Mouse (Mus musculus): ENCODE results near the gene Gm6871. TPM values are rescaled to one million over a fixed set of nuclear protein-coding genes. Genes with fewer than 3 reads are reported as not detected.

Gm6871 gene
- total and polyA plus RNA-seq, 2 experiments = not detected

DNA sequence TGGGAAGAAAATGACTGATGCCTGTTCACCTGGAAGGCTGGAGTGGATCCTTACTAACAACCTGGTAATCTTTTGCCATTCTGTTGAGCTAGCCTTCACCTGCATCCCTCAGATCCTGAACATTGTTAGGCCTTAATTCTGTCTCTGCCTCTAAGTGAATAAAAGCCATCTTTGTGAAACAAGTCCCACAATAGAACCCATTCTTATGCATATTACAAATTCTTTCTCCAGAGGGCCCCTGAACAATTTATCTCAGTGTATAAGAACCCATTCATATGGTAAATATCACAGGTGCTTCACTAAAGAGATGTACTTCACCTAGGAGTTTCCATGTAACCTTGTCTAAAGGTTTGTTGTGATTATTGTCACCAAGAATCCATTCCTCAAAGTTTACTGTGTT lies 8.6 kb upstream of the Gm6871 start:
- Histone ChIP-seq H3K9ac (ENCODE audit: low read depth, low read length) (no peak overlapping the region), H3K4me1 (ENCODE audit: control insufficient read depth, insufficient read depth, low read length) (no peaks in the 10 kb centered on the region), H3K4me3 (ENCODE audit: insufficient read depth, low read depth, low read length) (no peak overlapping the region), H3K27ac (replicated peaks; ENCODE audit: insufficient read depth, low read depth, low read length) (no peak overlapping the region), H3K36me3 (ENCODE audit: control insufficient read depth, insufficient read depth, low read length) (no peaks in the 10 kb centered on the region), H3K79me2 (ENCODE audit: control insufficient read depth, insufficient read depth, low read length) (no peaks in the 10 kb centered on the region), H3K27me3 (ENCODE audit: control insufficient read depth, insufficient read depth, low read length) (no peaks in the 10 kb centered on the region)
- no peak for DNase-seq (ENCODE audit: extremely low read depth, low read depth, low spot score)
- TF ChIP-seq CTCF (IDR thresholded peaks at IDR 0.05; ENCODE audit: low read depth, low read length) = no peak
- no peak for TF ChIP-seq POLR2A (IDR thresholded peaks at IDR 0.05; ENCODE audit: extremely low read depth, insufficient read depth, low read length)

DNA sequence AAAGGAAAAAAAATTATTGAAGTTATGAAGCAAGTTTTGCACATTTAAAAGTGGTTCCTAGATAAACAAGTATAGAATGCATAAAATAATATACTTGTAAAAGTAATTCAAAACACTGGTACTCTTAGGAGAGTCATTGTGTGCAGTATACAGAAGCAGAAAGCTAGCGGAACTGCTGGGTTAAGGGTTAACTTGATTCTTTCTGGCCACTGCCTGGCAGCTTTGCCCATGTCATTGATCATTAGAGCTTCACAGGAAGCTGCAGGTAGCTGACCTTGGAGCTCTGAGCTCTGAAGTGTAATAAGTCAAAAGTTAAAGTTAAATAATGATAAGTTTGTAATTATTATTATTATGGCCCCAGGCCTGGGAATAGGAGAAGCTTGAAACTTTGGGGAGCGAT lies 4.5 kb upstream of the Gm6871 start:
- no peaks in the 10 kb centered on the region for H3K4me1 ChIP-seq (ENCODE audit: control insufficient read depth, insufficient read depth, low read length)
- no peak overlapping the region for H3K4me3 ChIP-seq (ENCODE audit: insufficient read depth, low read depth, low read length)
- H3K27ac ChIP-seq (replicated peaks; ENCODE audit: insufficient read depth, low read depth, low read length) = no peak overlapping the region
- no peaks in the 10 kb centered on the region for H3K27me3 ChIP-seq (ENCODE audit: control insufficient read depth, insufficient read depth, low read length)
- peak; percentile 33 for DNase-seq (ENCODE audit: extremely low read depth, low read depth, low spot score)
- no peaks in the 10 kb centered on the region for H3K36me3 ChIP-seq (ENCODE audit: control insufficient read depth, insufficient read depth, low read length)
- no peak overlapping the region for H3K9ac ChIP-seq (ENCODE audit: low read depth, low read length)
- H3K79me2 ChIP-seq (ENCODE audit: control insufficient read depth, insufficient read depth, low read length) = no peaks in the 10 kb centered on the region
- WGBS = 64% methylated on average over 2 of the region's 2 CpGs
- TF ChIP-seq POLR2A (IDR thresholded peaks at IDR 0.05; ENCODE audit: extremely low read depth, insufficient read depth, low read length) = no peak
- TF ChIP-seq CTCF (IDR thresholded peaks at IDR 0.05; ENCODE audit: low read depth, low read length) = no peak

DNA sequence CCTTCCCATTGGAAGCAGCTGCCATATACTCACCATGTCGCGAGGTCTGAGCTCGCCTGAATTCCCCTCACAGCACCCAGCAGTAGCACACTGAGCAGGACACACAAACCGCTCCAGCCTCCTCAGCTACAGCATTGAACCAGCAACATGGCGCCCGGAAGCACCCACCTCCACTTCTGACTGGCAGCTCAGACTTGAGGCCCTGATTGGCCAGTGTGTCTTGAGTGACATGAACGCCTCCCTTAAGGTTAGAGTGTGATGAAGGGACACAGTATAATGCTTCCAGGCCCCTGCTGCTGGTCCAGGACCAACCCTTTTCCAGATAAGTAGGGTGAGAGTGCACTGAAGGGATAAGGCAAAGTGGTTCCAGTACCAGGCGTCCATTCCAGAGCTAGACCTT lies 12.8 kb downstream of the Gm6871 start:
- H3K36me3 ChIP-seq (ENCODE audit: control insufficient read depth, insufficient read depth, low read length) = no peaks in the 10 kb centered on the region
- no peaks in the 10 kb centered on the region for H3K4me1 ChIP-seq (ENCODE audit: control insufficient read depth, insufficient read depth, low read length)
- no peak for TF ChIP-seq CTCF (IDR thresholded peaks at IDR 0.05; ENCODE audit: low read depth, low read length)
- no peak for TF ChIP-seq POLR2A (IDR thresholded peaks at IDR 0.05; ENCODE audit: extremely low read depth, insufficient read depth, low read length)
- 73% methylated on average over 8 of the region's 8 CpGs for WGBS
- H3K79me2 ChIP-seq (ENCODE audit: control insufficient read depth, insufficient read depth, low read length) = no peaks in the 10 kb centered on the region
- H3K27me3 ChIP-seq (ENCODE audit: control insufficient read depth, insufficient read depth, low read length) = no peaks in the 10 kb centered on the region
- no peak overlapping the region for H3K4me3 ChIP-seq (ENCODE audit: insufficient read depth, low read depth, low read length)
- H3K9ac ChIP-seq (ENCODE audit: low read depth, low read length) = no peak overlapping the region
- H3K27ac ChIP-seq (replicated peaks; ENCODE audit: insufficient read depth, low read depth, low read length) = no peak overlapping the region
- DNase-seq (ENCODE audit: extremely low read depth, low read depth, low spot score) = no peak

DNA sequence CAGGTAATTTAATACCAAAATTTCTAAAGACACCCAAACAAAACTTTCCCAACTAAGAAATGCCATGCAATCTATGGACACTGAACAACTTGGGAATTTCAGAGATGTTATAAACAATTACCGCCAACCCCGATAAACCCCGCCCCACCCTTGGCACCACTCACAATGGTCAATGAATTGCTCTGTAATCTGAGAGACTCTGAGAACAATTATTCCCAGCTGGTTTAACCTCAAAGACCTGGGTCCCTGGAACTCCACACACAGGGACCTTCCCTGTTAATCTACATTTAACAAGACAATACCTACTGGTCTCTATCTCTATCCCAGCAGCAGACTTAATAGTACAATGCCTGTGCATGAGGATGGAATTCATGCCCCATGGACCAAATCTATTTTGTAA lies 60.8 kb downstream of the Gm6871 start:
- no peaks in the 10 kb centered on the region for H3K4me1 ChIP-seq (ENCODE audit: control insufficient read depth, insufficient read depth, low read length)
- no peaks in the 10 kb centered on the region for H3K36me3 ChIP-seq (ENCODE audit: control insufficient read depth, insufficient read depth, low read length)
- H3K79me2 ChIP-seq (ENCODE audit: control insufficient read depth, insufficient read depth, low read length) = no peaks in the 10 kb centered on the region
- no peak overlapping the region for H3K9ac ChIP-seq (ENCODE audit: low read depth, low read length)
- TF ChIP-seq POLR2A (IDR thresholded peaks at IDR 0.05; ENCODE audit: extremely low read depth, insufficient read depth, low read length) = no peak
- H3K27ac ChIP-seq (replicated peaks; ENCODE audit: insufficient read depth, low read depth, low read length) = no peak overlapping the region
- DNase-seq (ENCODE audit: extremely low read depth, low read depth, low spot score) = no peak
- 90% methylated on average over 3 of the region's 3 CpGs for WGBS
- no peak overlapping the region for H3K4me3 ChIP-seq (ENCODE audit: insufficient read depth, low read depth, low read length)
- no peaks in the 10 kb centered on the region for H3K27me3 ChIP-seq (ENCODE audit: control insufficient read depth, insufficient read depth, low read length)

DNA sequence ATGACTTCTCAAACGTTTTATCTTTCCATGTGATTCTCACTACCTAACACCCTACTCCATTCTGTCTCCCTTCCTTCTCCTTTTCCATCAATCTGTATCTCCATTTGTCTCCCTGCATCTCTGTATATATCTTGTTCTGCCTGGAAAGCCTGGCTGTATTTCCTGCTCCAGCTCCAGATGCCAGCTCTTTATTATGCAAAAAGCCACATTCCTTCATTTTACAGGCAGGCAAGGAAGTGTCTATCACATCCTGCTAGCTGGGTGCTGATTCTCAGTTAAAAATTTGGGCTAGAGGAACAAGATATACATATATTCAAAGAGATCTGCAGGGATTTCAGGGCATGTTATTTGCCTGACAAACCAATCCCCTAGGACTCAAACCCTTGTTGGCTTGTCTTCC lies 61.3 kb downstream of the Gm6871 start:
- no peak for DNase-seq (ENCODE audit: extremely low read depth, low read depth, low spot score)
- WGBS = 3% methylated on average over 1 of the region's 1 CpGs
- no peaks in the 10 kb centered on the region for H3K27me3 ChIP-seq (ENCODE audit: control insufficient read depth, insufficient read depth, low read length)
- no peak overlapping the region for H3K27ac ChIP-seq (replicated peaks; ENCODE audit: insufficient read depth, low read depth, low read length)
- no peaks in the 10 kb centered on the region for H3K36me3 ChIP-seq (ENCODE audit: control insufficient read depth, insufficient read depth, low read length)
- TF ChIP-seq CTCF (IDR thresholded peaks at IDR 0.05; ENCODE audit: low read depth, low read length) = no peak
- TF ChIP-seq POLR2A (IDR thresholded peaks at IDR 0.05; ENCODE audit: extremely low read depth, insufficient read depth, low read length) = no peak
- no peaks in the 10 kb centered on the region for H3K4me1 ChIP-seq (ENCODE audit: control insufficient read depth, insufficient read depth, low read length)
- H3K4me3 ChIP-seq (ENCODE audit: insufficient read depth, low read depth, low read length) = no peak overlapping the region
- no peak overlapping the region for H3K9ac ChIP-seq (ENCODE audit: low read depth, low read length)
- no peaks in the 10 kb centered on the region for H3K79me2 ChIP-seq (ENCODE audit: control insufficient read depth, insufficient read depth, low read length)

DNA sequence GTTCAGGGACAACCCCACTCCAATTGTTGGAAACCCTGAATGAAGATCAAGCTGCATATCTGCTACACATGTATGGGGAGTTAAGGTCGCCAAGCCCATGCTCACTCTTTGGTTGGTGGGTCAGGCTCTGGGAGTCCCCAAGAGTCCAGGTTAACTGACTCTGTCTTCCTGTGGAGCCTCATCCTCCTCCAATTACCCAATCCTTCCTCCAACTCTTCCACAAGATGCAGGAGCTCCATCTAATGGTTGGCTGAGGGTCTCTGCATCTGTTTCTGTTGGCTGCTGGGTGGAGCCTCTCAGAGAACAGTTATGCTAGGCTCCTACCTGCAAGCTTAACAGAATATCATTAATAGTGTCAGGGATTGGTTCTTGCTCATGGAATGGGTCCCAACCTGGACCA lies 71.1 kb downstream of the Gm6871 start:
- 50% methylated on average over 1 of the region's 1 CpGs for WGBS
- H3K27ac ChIP-seq (replicated peaks; ENCODE audit: insufficient read depth, low read depth, low read length) = no peak overlapping the region

More for the DNA sequence above, 71.1 kb downstream of the Gm6871 start:
- Histone ChIP-seq H3K27me3 (ENCODE audit: control insufficient read depth, insufficient read depth, low read length) (no peaks in the 10 kb centered on the region), H3K36me3 (ENCODE audit: control insufficient read depth, insufficient read depth, low read length) (no peaks in the 10 kb centered on the region), H3K4me1 (ENCODE audit: control insufficient read depth, insufficient read depth, low read length) (no peaks in the 10 kb centered on the region), H3K9ac (ENCODE audit: low read depth, low read length) (no peak overlapping the region), H3K4me3 (ENCODE audit: insufficient read depth, low read depth, low read length) (no peak overlapping the region), H3K79me2 (ENCODE audit: control insufficient read depth, insufficient read depth, low read length) (peaks cover 5% of the 10 kb centered on the region; the same call in 1 of the 2 replicates)
- peak; percentile 17 for DNase-seq (ENCODE audit: extremely low read depth, low read depth, low spot score)
- no peak for TF ChIP-seq POLR2A (IDR thresholded peaks at IDR 0.05; ENCODE audit: extremely low read depth, insufficient read depth, low read length)
- no peak for TF ChIP-seq CTCF (IDR thresholded peaks at IDR 0.05; ENCODE audit: low read depth, low read length)
